ENCODE assay signal across 9 mouse cellular contexts in genomic region chr12:111161943-111162311, GRCm38 (mm10). TPM values are rescaled to one million over a fixed set of nuclear protein-coding genes. Genes with fewer than 3 reads are reported as not detected.
DNase-seq lines count a peak whose midpoint lies in the region; ATAC-seq and TF ChIP-seq lines count a peak whose summit lies in the region.
"Had no signal": no experiment of that assay in that cellular context is flagged by ENCODE, and none has a peak within 500 bp of the region (broad histone marks: within the 10 kb centered on the region; RNA-seq: fewer than 3 reads in every experiment).

No protein-coding gene starts in this region.

- no peaks in the 10 kb centered on the region for H3K36me3 ChIP-seq in forebrain, embryonic 14.5 days (ENCODE audit: control insufficient read depth, insufficient read depth, low read length)
- no peaks in the 10 kb centered on the region for H3K36me3 ChIP-seq in neural tube, embryonic 15.5 days

- 39% methylated on average over 7 of the region's 7 CpGs for WGBS in forebrain, embryonic 14.5 days
- WGBS in neural tube, embryonic 15.5 days = 40% methylated on average over 7 of the region's 7 CpGs

- H3K9me3 ChIP-seq in forebrain, embryonic 14.5 days (replicated peaks; ENCODE audit: control insufficient read depth, low read length) = no peaks in the 10 kb centered on the region
- no peaks in the 10 kb centered on the region for H3K9me3 ChIP-seq in neural tube, embryonic 15.5 days (replicated peaks)

- H3K4me3 ChIP-seq in left cerebral cortex, adult 2 months = peak overlapping the region; percentile 22; the same call in 1 of the 2 replicates
- H3K4me3 ChIP-seq in forebrain, embryonic 14.5 days (ENCODE audit: low read depth, low read length) = no peak overlapping the region
- H3K4me3 ChIP-seq in neural tube, embryonic 15.5 days (replicated peaks) = peak overlapping the region; percentile 34

- H3K27ac ChIP-seq in left cerebral cortex, adult 2 months = peak overlapping the region; percentile 86
- peak overlapping the region; percentile 89 for H3K27ac ChIP-seq in forebrain, embryonic 14.5 days (ENCODE audit: low read depth, low read length)
- peak overlapping the region; percentile 91 for H3K27ac ChIP-seq in neural tube, embryonic 15.5 days (replicated peaks)

- intact Hi-C loops in left cerebral cortex, adult 2 months (cut with DNase I) = loop anchor here (2.0 kb wide), 1 partner anchor 73 kb away; no protein-coding TSS in a partner anchor
- intact Hi-C loops in left cerebral cortex, postnatal 10 days (cut with DNase I) = no loop called here

- peak overlapping the region; percentile 40 for H3K9ac ChIP-seq in forebrain, embryonic 14.5 days (ENCODE audit: low read length)
- H3K9ac ChIP-seq in neural tube, embryonic 15.5 days (replicated peaks) = peak overlapping the region; percentile 38

- DNase-seq in left cerebral cortex, adult 2 months (ENCODE audit: extremely low spot score in 1 of 2, low spot score in 2 of 2) = no peak
- DNase-seq in left cerebral cortex, postnatal 10 days (ENCODE audit: extremely low spot score in 1 of 2, low spot score in 2 of 2) = no peak
- no peak for DNase-seq in forebrain, embryonic 14.5 days (ENCODE audit: low spot score)
- DNase-seq in kidney, postnatal 25 days = peak; percentile 27 to 77
- no peak for DNase-seq in layer of hippocampus, postnatal 36 days
- no peak for DNase-seq in left cerebral cortex, adult 18-20 months (ENCODE audit: low spot score in 2 of 2)
- no peak for DNase-seq in left cerebral cortex, adult 9 months (ENCODE audit: low spot score in 2 of 2)
- DNase-seq: cerebellum, postnatal 25 days had no signal

- H3K27me3 ChIP-seq in forebrain, embryonic 14.5 days (replicated peaks; ENCODE audit: control insufficient read depth, insufficient read depth, low read length) = no peaks in the 10 kb centered on the region
- H3K27me3 ChIP-seq in neural tube, embryonic 15.5 days (replicated peaks) = no peaks in the 10 kb centered on the region

- peak overlapping the region; percentile 43 for H3K4me2 ChIP-seq in forebrain, embryonic 14.5 days (ENCODE audit: low read length)
- peak overlapping the region; percentile 57 for H3K4me2 ChIP-seq in neural tube, embryonic 15.5 days

- ATAC-seq in forebrain, embryonic 14.5 days = no peak
- no peak for ATAC-seq in neural tube, embryonic 15.5 days (ENCODE audit: low FRiP score)

- TF ChIP-seq CTCF in left cerebral cortex, adult 2 months (IDR thresholded peaks at IDR 0.05) = no peak

- H3K4me1 ChIP-seq in forebrain, embryonic 14.5 days (ENCODE audit: control insufficient read depth, insufficient read depth, low read length) = peaks cover 23% of the 10 kb centered on the region
- H3K4me1 ChIP-seq in neural tube, embryonic 15.5 days = peaks cover 41% of the 10 kb centered on the region

RNA-seq across cellular contexts. Expression of gene Traf3, which starts 4.2 kb away (rescaled TPM):
- total RNA-seq in left cerebral cortex, adult 2 months (2021) = 10 to 100 TPM; 40.8 to 49.1 TPM
- total RNA-seq in left cerebral cortex, postnatal 10 days (2021) = 10 to 100 TPM; 70.2 to 71.9 TPM
- 9.8 and 12.1 TPM in 2 replicates for polyA plus RNA-seq in forebrain, embryonic 14.5 days (2014; fragmentation: Nextera tagmentation; extraction: Ambion mirVana)
- 16.9 and 19.0 TPM in 2 replicates for polyA plus RNA-seq in neural tube, embryonic 15.5 days (2015; fragmentation: Nextera tagmentation; extraction: Ambion mirVana)
- total RNA-seq in layer of hippocampus, postnatal 36 days (2021) = 10 to 100 TPM; 71.9 to 86.6 TPM
- total RNA-seq in left cerebral cortex, adult 18-20 months (2021) = 10 to 100 TPM; 32.3 to 42.4 TPM

RNA-seq across cellular contexts. Expression of gene 4930595D18Rik, which starts 22.4 kb away (rescaled TPM):
- not detected for total RNA-seq in left cerebral cortex, adult 2 months (2021)
- total RNA-seq in left cerebral cortex, postnatal 10 days (2021) = not detected
- polyA plus RNA-seq in forebrain, embryonic 14.5 days (2014; fragmentation: Nextera tagmentation; extraction: Ambion mirVana) = not detected in 2 replicates
- polyA plus RNA-seq in neural tube, embryonic 15.5 days (2015; fragmentation: Nextera tagmentation; extraction: Ambion mirVana) = not detected in 2 replicates
- not detected for total RNA-seq in layer of hippocampus, postnatal 36 days (2021)
- total RNA-seq in left cerebral cortex, adult 18-20 months (2021) = not detected

Comparison
In these comparisons a context has a peak if more than half of its experiments do, and no peak if none do; other contexts are left out.
1. DNase-seq: peak in kidney, postnatal 25 days (2 of 2); none in left cerebral cortex, adult 2 months (0 of 2), left cerebral cortex, postnatal 10 days (0 of 2), forebrain, embryonic 14.5 days (single experiment), layer of hippocampus, postnatal 36 days (0 of 2), left cerebral cortex, adult 18-20 months (0 of 2) and left cerebral cortex, adult 9 months (0 of 2).
2. Peak in every context shown above with its lines, with median percentiles within 50 percentile points of each other: H3K27ac ChIP-seq.